Mouse (Mus musculus): ENCODE results near the gene Erc1. TPM values are rescaled to one million over a fixed set of nuclear protein-coding genes. Genes with fewer than 3 reads are reported as not detected.

Erc1 gene
- total RNA-seq, 2 experiments from 2014 or later, result 19.3 to 21.2 TPM

GRCm38 (mm10) chr6:119558855-119559254, 289.1 kb downstream of the Erc1 start:
- intact Hi-C loops (cut with DNase I; ENCODE audit: low total_unique reads), result no loop called here

GRCm38 (mm10) chr6:119554439-119554838, 293.5 kb downstream of the Erc1 start:
- no peak for DNase-seq
- intact Hi-C loops (cut with DNase I; ENCODE audit: low total_unique reads), result no loop called here

More at GRCm38 (mm10) chr6:119558855-119559254, 289.1 kb downstream of the Erc1 start:
- no peak for DNase-seq

DNA sequence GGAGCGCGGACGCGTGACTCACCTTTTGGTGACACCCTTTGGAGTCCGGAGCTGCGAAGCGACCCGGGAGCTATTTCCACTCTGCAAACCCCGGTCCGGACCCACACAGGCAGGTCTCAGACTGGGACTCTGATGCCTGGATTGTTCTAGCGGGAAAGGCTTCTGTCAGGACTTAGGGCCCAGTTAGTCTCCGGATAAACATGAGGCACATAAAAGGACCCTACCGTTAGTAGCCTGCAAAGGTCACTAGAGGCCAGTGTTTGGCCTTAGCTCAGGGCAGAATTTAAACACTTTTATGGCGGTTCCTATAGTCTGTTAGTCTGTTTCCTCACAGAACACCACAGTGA, 303.5 kb downstream of the Erc1 start:
- intact Hi-C loops (cut with DNase I; ENCODE audit: low total_unique reads), result no loop called here
- DNase-seq, result no peak

DNA sequence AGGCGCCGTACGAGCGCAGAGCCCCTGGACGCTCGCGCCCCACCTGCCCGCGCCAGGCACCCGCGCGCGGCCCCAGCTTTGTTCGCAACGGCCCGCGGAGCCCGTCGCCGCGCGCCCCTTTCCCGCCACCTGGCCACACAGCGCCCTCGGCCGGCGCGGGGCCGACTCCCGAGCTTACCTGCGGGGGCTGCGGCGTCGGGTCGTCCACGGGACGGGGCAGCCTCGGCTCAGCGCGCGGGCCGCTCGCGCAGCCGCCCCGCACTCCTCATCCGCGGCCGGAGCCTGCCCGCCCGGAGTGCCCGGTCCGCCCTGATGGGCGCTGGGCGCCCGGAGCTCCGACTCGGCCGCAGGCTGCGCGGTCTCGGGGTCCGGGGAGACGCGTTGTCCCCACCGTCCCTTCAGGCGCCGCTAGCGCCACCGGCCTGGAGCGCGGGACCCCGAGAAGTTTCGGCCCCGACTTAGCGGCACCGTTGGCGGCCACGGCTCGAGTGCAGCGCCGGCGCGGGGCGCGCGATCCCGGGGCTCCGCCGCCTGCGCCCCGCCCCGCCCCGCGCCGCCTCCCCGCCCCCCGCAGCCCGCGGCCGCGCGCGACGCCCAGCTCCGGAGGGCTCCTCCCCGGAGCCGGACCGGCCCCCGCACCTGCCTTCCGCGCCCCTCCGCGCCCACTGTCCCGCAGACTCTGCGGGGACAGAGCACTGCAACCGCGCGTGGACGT, 304.0 kb downstream of the Erc1 start, which contains the start of gene Wnt5b:
Gene Wnt5b (minus strand): TSS at position 545 of the 715 bp plus-strand sequence.
- DNase-seq, result no peak
- intact Hi-C loops (cut with DNase I; ENCODE audit: low total_unique reads), result no loop called here

GRCm38 (mm10) chr6:119543456-119543802, 304.5 kb downstream of the Erc1 start:
- peak; percentile 23 for DNase-seq
- intact Hi-C loops (cut with DNase I; ENCODE audit: low total_unique reads), result no loop called here

GRCm38 (mm10) chr6:119535867-119536266, 312.1 kb downstream of the Erc1 start:
- intact Hi-C loops (cut with DNase I; ENCODE audit: low total_unique reads), result no loop called here
- no peak for DNase-seq

DNA sequence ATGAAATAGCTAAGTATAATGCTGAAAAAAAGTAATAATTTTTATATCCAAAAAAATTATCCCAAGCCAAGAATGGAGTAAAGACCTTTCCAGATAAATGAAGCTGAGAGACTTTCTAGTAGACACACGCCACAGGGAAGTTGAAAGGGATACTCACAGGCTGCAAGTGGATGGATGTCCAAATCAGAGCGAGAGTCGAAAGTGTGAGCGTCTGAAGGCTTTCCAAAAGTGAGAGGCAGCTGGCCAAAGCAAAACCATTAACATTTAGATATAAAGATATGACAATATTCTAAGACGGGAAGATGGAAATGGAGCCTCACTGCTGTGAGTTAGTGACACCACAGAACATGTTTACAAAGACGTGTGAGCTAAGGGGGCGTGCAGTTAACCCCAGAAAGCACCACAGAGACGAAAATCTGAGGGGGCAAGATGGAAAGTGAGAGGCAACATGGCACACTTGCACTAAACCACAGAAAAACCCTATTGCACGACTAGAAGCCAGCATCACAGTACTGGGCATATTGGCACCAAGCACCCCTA, 314.7 kb downstream of the Erc1 start:
- DNase-seq, result no peak
- intact Hi-C loops (cut with DNase I; ENCODE audit: low total_unique reads), result no loop called here

DNA sequence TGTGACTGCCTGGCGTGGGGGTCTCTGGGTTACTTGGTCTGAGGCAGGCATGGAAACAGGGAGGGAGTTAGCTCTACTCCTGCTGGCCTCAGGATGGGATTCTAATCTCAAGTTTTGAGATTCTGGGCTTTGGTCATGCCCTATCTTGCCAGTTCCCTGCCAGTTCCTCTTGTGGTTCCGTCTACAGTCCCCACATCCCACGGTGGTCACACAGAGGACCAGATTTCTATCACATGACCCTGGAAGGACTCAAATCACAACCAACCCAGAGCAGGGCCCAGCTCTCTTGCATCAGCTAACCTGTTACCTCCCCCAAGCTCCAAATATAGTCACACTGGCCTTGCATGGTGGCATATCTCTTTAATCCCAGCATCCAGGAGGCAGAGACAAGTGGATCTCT, 318.3 kb downstream of the Erc1 start:
- DNase-seq, result no peak
- intact Hi-C loops (cut with DNase I; ENCODE audit: low total_unique reads), result no loop called here

GRCm38 (mm10) chr6:119526498-119526897, 321.5 kb downstream of the Erc1 start:
- no peak for DNase-seq
- intact Hi-C loops (cut with DNase I; ENCODE audit: low total_unique reads), result no loop called here

DNA sequence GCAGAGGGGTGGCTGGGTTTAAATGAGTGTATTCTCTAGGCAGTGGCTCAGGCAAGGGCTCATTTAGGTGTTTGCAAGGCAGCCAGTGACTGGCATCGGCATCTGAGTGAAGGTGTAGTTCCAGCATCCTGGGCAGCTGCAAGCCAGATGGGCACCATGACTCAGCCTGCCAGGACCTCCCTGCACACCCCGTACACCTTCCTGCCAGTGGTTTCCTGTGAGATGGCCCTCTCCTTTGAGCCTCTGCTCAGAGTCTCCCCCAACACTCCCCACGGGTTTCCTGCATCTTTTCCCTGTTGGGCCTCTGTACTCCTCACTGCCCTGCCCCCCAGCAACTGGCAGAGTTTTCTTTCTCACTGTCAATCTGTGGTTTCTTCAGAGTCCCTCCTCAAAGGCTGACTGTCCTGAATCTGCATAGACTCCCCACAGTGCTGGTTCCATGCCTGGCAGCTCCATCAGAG, 326.0 kb downstream of the Erc1 start:
- intact Hi-C loops (cut with DNase I; ENCODE audit: low total_unique reads), result no loop called here
- no peak for DNase-seq

GRCm38 (mm10) chr6:119521482-119521900, 326.5 kb downstream of the Erc1 start:
- intact Hi-C loops (cut with DNase I; ENCODE audit: low total_unique reads), result no loop called here

More at GRCm38 (mm10) chr6:119521482-119521900, 326.5 kb downstream of the Erc1 start:
- no peak for DNase-seq

Other genes starting within 250 kb of the Erc1 start
- gene Rad52, start 54.5 kb upstream of the Erc1 start, total RNA-seq (2021), result 10 to 100 TPM; 11.3 to 11.5 TPM
- 100 to 1,000 TPM; 271 TPM for gene Wnk1, start 190.5 kb upstream of the Erc1 start, total RNA-seq (2021)
- not detected for gene Ninj2, start 245.2 kb upstream of the Erc1 start, total RNA-seq (2021)